Mouse (Mus musculus) MEL (cell line): ENCODE data around the gene Babam2.

ENCODE experiments used
- CTCF ChIP-seq, 3 experiments: IDR thresholded peaks in 2 of 3; conservative IDR thresholded peaks in 1 of 3; 2 replicates each; pipeline ENCODE4 v1.5.1; 2011 to 2012; ENCODE audit warnings: low read length in 3 of 3, low read depth in 2 of 3, mild to moderate bottlenecking in 2 of 3, improper control_type of control experiment in 1 of 3, inconsistent platforms in 1 of 3, mixed read lengths in 1 of 3, moderate library complexity in 1 of 3; ENCODE audit not compliant: control insufficient read depth in 1 of 3, insufficient read depth in 1 of 3, poor library complexity in 1 of 3, severe bottlenecking in 1 of 3
- ZNF384 ChIP-seq: IDR thresholded peaks from 2 replicates; pipeline ENCODE4 v1.6.1; 2012; ENCODE audit warnings: low read depth, mild to moderate bottlenecking, inconsistent platforms, low read length, improper control_type of control experiment

DNA sequence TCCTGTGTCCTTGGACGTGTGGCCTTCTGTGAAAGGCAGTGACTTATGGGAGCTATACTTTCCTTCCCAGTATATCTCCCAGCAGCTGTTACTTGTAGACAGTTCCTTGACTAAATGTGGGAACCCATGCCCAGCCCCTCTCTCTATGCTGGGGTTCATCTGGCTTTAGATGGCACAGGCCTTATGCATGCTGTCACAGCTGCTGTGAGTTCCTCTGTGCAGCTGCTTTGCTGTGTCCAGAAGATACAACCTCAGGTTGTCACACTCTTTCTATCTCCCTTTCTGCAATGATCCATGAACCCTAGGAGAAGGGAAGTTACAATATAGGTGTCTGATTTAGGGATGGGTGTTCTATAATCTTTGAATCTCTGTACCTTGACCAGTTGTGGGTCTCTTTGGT is 132.1 kb downstream of the Babam2 start:
- TF ChIP-seq CTCF (IDR thresholded peaks at IDR 0.05 in 2 of 3, conservative IDR thresholded peaks at IDR 0.05 in 1 of 3; ENCODE audit: control insufficient read depth in 1 of 3, insufficient read depth in 1 of 3, low read depth in 2 of 3, low read length in 3 of 3, poor library complexity in 1 of 3, severe bottlenecking in 1 of 3): no peak
- no peak for TF ChIP-seq ZNF384
